Mouse (Mus musculus) adipocyte (in vitro differentiated cells): ENCODE results near the gene Mmp27.

Experiments
- DNase-seq: peaks from one replicate; pipeline ENCODE4 v3.0.0-alpha.2; 2016; ENCODE audit warnings: low spot score

Gene Mmp27

DNA sequence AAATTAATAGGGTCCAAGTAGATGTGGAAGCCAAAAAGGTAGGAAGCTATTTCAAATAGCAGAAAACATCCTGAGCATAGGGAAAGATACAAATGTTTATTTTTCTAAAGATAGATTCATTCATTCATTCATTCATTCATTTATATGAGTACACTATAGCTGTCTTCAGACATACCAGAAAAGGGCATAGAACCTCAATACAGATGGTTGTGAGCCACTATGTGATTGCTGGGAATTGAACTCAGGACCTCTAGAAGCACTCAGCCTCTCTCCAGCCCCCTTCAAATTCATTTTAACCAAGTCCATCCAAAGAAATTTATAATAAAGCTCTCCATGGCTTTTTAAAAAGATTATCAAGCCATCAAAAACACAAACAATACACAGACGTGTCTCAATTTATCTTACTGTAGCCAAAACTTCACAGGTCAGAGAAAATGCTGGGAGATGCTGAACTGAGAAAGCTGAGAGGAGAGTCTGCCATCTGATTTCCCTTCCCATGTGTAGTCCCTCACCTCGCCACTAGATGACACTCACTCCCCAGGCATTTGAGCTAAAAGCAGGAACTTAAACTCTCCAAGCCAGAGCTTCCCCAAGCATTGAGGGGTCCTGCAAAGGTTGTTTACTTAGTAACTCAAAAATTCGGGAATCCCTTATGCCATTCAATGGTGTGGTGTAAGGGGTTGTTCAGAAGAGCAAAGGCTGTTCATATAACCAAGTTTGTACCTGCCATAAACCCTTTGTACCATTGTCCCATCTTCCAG is 32.0 kb downstream of the Mmp27 start:
- peak; percentile 75 for DNase-seq

DNA sequence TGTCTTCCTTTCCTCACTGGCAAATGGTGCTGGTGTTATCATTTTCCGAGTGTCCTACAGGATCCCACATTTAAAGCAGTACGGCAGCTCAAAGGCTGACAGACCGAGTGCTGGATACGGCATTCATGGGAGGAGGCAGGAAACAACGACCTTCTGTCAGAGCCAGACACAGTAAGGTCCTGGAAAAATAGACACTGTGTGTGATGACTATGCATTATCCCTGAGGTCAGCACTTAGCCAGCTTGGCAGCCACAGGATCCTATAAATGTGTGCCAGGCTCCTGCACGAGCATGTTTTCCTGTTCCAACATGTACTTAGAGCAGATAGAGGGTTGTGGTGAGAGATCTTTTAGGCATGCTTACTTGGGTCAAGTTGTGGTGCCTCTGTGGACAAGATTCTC is 32.8 kb downstream of the Mmp27 start:
- DNase-seq: no peak

DNA sequence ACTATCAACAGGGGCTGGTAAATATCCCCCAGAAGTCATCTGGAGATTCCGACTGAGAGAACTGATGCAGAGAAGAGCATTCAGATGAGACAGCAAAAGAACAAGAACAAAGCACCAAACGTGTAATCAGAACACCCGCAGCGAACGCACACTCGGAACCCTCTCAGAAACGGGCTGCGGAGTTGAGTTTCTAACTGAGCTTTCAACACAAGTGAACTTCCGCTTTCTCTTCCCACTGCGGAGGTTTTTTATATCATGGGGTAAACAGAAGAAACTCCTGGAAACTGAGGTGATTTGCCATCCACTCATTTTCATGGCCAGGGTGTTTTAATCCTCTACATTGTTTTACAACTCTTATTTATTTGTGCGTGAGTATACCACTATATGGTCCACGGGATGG is 34.4 kb downstream of the Mmp27 start:
- no peak for DNase-seq

DNA sequence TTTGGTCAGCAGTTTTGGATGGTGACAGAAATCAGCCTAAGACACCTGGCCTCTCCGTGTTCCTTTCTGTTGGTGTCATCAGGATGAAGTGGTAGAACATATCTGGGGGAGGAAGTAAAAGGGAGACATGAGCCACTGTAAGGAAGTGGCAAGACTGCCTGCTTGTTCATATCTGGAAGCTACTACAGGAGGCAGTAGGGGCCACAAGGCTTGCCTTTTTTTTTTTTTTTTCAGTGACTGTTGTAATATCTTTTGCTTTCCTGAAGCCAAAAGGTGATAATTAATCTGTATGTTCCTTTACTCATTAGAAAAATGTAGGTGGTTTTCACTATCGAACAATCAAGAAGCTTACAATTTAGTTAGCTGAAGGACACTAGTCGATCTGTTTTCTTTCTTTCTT is 51.4 kb downstream of the Mmp27 start:
- no peak for DNase-seq

DNA sequence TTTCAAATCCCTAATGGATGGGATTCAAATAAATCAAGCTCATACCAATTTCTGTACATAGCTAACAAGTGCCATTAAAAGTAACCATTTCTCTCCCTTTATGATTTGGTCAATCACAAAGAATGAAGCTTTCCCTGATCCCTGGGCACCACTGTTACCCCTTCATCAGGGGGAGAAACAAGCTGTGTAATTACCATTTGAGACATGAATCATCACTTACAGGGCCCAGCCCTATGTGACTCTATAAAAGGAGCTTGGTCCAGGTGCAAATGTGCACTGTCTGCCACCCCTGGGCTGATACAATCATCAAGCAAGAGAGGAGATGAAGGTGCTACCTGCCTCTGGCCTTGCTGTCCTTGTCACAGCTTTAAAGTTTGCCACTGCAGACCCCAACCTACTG is 56.7 kb downstream of the Mmp27 start, which contains the start of gene Mmp20:
Gene Mmp20 (plus strand): TSS at position 301 of the 400 bp plus-strand sequence.
- DNase-seq: no peak
